Mouse (Mus musculus) granulocyte monocyte progenitor cell, adult 5-6 weeks (primary cell): ENCODE measurements around the gene Abca4. TPM values are rescaled to one million over a fixed set of nuclear protein-coding genes. Genes with fewer than 3 reads are reported as not detected.
"Not testable (repeated sequence)": the region's sequence is repeated elsewhere in the genome, so short reads cannot be mapped to it uniquely, and the experiment has no call there.

ENCODE experiments used
- ATAC-seq: replicated peaks from 2 replicates; pipeline ENCODE4 v1.8.0; 2016; ENCODE audit warnings: mild to moderate bottlenecking, moderate TSS enrichment, inconsistent platforms; ENCODE audit not compliant: poor library complexity, severe bottlenecking
- total RNA-seq, 2 experiments: library from RNA; stranded (forward) in 1 of 2; stranded (reverse) in 1 of 2; fragments of 200-712, 200-1000 nt in 1 of 2; fragments of >200 nt in 1 of 2; fragmentation: Nextera tagmentation in 1 of 2; gene quantifications; 2 replicates each; pipeline ENCODE4 v1.2.3; 2014 to 2017

The Abca4 gene
- total RNA-seq, 2 experiments from 2014 or later: not detected

GRCm38 (mm10) chr3:122047921-122048861 is 3.9 kb downstream of the Abca4 start:
- ATAC-seq: no peak

DNA sequence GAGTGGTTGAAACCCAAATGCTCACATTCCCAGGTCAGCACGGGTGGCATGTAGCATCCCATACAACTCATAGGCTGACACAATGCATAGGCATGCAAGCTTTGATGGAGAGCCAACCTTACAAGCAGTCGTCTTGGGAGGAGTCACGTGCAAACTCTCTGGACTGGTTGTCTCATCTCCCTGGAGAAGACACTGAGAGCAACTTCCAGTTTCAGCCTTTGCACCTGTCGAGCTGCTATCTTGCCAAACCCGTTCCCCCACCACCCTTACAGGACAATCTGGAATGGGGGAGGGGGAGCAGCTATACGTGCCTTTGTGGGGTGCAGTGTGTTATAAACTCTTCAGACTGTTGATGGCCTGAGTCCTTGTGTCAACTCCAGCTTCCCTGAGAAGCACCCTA is 4.9 kb downstream of the Abca4 start:
- ATAC-seq: no peak

DNA sequence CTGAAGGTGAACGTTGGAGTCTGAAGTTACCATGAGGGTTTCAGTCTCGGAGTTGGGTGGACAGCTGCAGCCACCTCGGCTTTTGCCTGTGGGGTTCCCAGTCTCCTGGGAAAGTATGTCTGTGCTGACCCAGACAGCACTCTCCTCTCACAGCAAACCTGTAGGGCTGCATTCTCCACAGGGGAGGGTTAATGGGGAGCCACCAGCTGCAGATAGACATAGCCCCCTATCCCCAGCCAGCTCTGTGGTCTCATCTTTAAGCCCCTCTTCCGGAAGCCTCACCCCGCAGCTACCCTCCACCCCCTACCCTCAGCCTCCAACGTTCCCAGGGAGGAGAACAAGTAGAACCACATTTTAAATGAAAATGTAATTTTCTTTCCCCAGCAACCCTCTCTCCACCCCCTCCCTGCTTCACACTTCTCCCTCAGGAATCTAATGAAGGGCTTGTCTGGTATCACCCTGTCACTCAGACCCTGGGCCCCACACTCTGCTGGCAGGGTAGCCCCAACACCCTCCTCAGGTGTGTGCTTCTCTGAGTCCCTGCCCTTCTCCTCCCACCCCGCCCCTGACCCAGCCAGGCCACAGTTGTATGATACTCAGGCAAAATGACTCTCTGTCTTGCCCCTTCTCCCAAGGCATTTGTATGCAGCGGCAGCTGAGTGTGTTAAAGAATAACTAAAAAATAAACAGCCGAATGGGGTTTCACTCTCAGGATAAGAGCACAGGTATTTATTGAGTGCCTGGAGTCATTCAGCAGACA is 14.4 kb downstream of the Abca4 start:
- no peak for ATAC-seq

DNA sequence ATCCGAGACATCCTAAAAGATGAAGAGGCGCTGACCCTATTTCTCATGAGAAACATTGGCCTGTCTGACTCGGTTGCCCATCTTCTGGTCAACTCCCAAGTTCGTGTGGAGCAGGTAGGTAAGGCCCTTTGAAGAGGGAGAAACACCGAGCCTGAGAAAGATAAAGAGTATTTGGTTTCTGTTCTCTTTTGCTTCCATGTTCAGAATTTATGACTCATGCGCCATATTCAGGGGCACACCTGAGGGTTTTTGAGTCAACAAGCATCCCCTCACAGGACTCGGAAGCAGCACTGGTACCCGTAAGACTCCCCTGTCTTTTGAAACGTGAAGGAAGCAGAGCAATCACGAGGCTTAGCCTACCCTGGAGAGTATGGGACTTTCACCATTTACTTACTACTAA is 18.3 kb downstream of the Abca4 start:
- ATAC-seq: no peak

DNA sequence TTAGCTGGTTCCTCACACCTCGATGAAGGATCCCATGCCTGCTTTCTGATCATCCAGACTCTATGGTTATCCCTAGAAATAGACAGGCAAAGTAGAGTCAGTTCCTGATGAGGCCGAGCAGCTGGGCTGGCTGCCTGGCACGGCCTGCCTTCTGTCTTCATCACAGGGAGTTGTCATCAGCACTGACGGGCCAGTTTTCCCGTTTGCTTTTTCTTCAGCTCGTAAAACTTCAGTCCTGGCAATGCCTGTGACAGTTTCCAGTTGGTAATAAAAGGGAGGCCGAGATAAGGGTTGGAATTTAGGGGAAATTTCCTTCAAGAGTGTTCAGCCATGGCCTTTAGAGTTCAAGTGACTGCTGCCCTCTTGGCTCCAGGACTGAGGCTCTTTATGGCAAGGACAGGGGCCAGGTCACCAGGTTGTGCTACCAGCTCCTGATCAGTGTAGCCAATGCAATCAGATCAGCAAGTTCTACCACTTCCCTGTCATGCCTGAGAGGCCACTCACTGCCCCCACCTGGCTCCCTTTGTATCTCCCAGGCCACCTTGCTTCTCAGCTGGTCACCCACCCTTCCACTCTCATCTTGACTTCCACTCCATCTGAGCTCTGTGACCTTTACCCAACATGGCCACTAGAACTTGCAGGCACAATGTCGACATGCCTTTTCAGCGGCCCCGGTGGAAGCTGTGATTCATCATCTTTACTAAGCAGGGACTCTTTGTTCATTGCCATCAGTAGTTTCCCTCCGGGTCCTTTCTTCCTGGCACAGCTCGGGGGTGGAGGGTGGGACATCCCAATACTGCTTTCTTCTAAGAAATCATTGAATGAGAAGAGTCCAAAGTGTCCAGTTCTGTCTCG is 20.5 kb downstream of the Abca4 start:
- no peak for ATAC-seq

DNA sequence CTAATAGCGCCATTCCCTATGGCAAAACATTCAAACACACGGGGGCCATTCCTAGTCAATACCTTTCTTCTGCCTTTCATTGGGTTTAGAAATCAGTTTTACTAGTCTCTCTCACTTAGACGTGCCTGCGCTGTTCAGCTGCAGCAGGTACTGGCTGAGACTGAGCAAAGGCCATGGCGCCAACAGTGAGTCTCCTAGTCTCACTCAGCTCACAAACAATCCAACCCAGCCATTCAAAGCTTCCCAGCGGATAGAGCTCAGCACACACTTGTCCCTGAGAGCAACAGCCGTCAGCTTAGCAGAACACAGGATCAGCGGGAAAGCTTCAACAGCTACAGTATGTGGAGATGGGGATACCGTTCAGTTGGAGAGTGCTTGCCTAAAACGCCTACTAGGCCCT is 27.5 kb downstream of the Abca4 start:
- no peak for ATAC-seq

GRCm38 (mm10) chr3:122072646-122073571 is 28.7 kb downstream of the Abca4 start:
- no peak for ATAC-seq

DNA sequence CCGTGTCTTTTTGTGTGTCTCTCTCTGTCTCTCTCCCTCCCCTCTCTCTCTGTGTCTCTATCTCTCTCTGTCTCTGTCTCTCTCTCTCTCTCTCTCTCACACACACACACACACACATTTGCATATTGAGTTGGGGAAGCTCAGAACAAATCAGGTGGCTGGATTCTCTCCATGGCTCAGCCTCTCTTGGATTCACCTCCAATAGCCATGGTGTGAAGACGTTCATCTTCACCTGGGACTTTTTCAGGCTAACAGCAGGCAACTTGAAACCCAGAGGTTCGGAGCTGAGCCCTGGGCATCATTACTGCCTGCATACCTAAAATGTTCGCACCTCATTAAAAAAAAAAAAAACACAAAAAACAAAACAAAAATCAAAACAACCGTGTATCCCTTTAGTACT is 29.4 kb downstream of the Abca4 start:
- no peak for ATAC-seq

DNA sequence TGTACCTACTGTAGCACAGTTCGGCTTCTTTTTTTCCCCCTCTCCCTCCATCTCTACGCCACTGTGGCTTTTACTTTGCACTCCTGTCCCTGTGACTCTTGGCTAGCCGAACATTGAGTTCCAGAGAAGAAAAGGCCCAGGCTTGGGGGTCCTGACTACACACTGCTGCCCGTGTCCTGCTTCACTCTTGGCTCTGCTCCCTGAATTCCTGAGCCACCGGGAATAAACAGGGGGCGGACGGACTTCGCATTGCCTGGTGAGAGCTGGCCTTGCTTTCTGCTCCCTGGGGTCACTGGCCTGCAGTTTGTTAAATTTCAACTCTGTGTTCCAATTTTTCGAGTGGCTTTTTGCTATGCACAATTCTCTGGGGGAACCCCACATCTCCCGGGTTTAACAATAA is 30.1 kb downstream of the Abca4 start:
- ATAC-seq: no peak

GRCm38 (mm10) chr3:122078141-122078540 is 33.9 kb downstream of the Abca4 start:
- ATAC-seq: peak; percentile 30

GRCm38 (mm10) chr3:122079172-122079571 is 34.9 kb downstream of the Abca4 start:
- no peak for ATAC-seq

DNA sequence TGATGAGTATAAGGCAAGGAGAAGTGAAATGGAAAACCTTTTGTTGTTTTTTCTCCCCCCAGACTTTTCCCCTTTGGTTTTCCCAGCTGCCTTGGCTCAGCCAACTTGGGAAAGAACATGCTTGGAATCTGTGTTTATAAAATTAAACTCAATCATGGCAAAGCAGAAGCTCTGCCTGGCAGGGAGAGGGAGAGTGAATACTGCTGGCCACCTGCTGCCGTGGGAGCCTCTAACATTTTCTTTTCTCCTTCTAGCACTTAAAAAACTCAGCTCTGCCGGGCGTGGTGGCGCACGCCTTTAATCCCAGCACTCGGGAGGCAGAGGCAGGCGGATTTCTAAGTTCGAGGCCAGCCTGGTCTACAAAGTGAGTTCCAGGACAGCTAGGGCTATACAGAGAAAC is 37.4 kb downstream of the Abca4 start:
- ATAC-seq: not testable (repeated sequence)

- no peak for ATAC-seq
Observed at GRCm38 (mm10) chr3:122082338-122082737, 38.1 kb downstream of the Abca4 start.

DNA sequence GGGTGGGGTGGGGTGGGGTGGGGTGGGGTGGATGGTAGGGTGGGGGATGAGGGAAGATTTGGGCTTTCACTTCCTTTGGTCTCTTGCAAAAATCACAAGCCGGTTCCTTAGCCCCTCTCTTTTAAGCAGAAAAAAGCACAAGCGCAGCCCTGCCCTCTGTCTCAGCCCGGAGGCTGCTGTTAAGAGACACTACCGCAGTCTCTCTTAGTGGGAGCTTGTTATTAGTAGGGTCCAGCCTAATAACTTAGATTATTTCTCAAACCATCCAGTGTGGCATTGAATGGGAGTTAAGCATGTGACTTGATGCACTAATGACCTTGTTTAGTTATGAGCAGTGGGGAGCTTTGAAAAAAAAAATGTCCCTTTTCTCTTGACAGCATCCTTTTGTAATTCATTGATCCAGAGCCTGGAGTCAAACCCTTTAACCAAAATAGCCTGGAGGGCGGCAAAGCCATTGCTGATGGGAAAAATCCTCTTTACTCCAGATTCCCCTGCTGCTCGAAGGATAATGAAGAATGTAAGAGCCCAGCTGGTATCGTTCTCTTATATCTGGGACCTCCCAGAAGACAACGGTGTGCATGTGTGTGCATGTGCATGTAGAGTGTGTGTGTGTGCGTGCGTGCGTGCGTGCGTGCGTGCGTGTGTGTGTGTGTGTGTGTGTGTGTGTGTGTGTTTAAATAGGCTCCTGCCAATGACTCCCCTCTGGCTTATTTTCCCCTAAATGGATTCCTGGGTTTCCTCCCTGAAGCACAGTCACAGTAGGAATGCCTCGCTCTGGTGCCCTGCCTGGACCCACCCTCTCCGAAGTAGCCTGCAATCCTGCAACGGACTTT is 41.1 kb downstream of the Abca4 start:
- ATAC-seq: no peak

DNA sequence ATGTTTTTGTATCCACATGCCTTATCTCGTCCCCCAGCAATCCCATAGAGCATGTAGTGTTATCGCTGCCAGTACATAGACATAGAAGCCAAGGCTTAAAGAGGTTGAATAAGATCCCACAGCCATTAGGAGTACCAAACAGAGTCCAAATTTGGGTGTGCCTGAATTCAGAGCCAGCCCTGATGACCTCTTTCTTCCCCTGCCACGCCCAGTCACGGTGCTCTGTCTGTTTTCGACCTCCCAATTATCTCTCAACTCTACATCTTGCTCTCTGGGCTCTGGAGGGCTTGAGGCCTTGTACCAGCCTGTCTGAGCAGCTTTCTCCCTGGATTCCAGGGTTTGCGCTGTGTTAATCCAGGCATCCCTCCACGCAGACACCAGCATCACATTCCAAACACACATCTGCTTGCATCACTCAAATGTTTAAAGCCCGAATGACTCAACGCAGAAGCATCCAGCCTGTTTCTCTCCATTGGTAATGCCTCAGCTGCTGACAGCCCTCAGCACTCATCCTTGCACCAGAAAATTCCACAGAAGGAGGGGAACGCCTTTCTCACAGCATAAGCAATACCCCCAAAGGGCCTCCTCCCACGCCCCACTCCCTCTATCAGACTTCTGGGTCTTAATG is 43.9 kb downstream of the Abca4 start:
- ATAC-seq: no peak

- ATAC-seq: 0 out of 2 replicates have a peak, but pooled peaks have one; percentile 25
Observed at GRCm38 (mm10) chr3:122090338-122090737, 46.1 kb downstream of the Abca4 start.

- ATAC-seq: no peak
Observed at GRCm38 (mm10) chr3:122099713-122100112, 55.5 kb downstream of the Abca4 start.

- no peak for ATAC-seq
Observed at GRCm38 (mm10) chr3:122102091-122102490, 57.8 kb downstream of the Abca4 start.
